Mouse (Mus musculus): Measurements from ENCODE around the gene Zdhhc12.

- TF ChIP-seq CTCF (conservative IDR thresholded peaks at IDR 0.05; ENCODE audit: low read length) (no peak), NANOG (IDR thresholded peaks at IDR 0.05; ENCODE audit: borderline replicate concordance, low read length) (no peak)
Measured at GRCm38 (mm10) chr2:30049831-30050230, 43.6 kb downstream of the Zdhhc12 start.
